Mouse (Mus musculus): Measurements from ENCODE around the gene Cfap97d1.

DNA sequence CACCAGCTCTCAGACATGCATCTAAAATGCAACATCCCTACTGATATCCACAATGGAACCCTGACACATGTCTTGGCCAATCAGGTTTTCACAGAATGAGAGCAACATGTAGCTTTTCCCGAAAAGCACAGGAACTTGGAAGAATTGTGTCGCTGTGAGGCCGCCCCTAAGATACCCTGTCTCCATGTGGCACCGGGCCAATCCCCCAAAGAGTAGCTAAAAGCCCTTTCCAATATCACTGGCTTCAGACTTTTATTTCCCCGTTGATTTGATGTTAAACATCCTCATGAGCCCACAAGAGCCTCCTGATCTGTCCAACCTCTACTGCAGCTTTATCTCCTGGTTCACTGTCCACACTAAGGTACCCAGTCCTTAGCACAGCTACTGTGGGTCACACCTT, 22.6 kb downstream of the Cfap97d1 start:
- TF ChIP-seq EP300 (IDR thresholded peaks at IDR 0.05) (no peak), CTCF (IDR thresholded peaks at IDR 0.05) (no peak)
